Comparison of ENCODE assay signal across 9 mouse cellular contexts in the genomic region with DNA sequence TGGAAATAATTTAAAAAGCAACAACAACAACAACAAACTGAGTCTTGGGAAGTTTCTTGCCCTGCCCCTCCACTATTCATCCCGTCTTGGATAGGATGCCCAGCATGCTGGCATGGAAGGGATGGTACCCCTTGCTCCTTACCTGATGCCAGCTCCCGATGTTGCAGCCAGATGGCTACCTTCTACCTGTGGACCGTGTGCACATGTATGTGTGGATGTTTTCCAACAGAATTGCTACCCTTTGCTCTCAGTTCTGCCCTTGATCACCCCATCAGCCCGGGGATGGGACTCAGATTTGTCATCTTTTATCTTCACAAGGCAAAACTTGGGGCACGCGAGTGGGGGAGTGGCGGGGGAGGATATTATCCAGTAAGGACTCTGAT. TPM values are rescaled to one million over a fixed set of nuclear protein-coding genes. Genes with fewer than 3 reads are reported as not detected.
DNase-seq lines count a peak whose midpoint lies in the region; ATAC-seq and TF ChIP-seq lines count a peak whose summit lies in the region.
"Had no signal": no experiment of that assay in that cellular context is flagged by ENCODE, and none has a peak within 500 bp of the region (broad histone marks: within the 10 kb centered on the region; RNA-seq: fewer than 3 reads in every experiment).

No protein-coding gene starts in this region.

- H3K4me1 ChIP-seq in forebrain, embryonic 10.5 days: peaks cover 88% of the 10 kb centered on the region
- peaks cover 66% of the 10 kb centered on the region for H3K4me1 ChIP-seq in forebrain, embryonic 16.5 days (replicated peaks; ENCODE audit: control insufficient read depth, insufficient read depth, low read length)
- peaks cover 76% of the 10 kb centered on the region for H3K4me1 ChIP-seq in forebrain, embryonic 15.5 days
- H3K4me1 ChIP-seq in liver, embryonic 15.5 days (replicated peaks): peaks cover 78% of the 10 kb centered on the region

- peaks cover 77% of the 10 kb centered on the region for H3K79me2 ChIP-seq in C2C12 (ENCODE audit: control insufficient read depth, insufficient read depth)

- no peaks in the 10 kb centered on the region for H3K9me3 ChIP-seq in forebrain, embryonic 10.5 days
- H3K9me3 ChIP-seq in forebrain, embryonic 16.5 days (ENCODE audit: control insufficient read depth, low read length): no peaks in the 10 kb centered on the region
- H3K9me3 ChIP-seq in forebrain, embryonic 15.5 days: no peaks in the 10 kb centered on the region
- H3K9me3 ChIP-seq in liver, embryonic 15.5 days (replicated peaks): no peaks in the 10 kb centered on the region

- peaks cover 54% of the 10 kb centered on the region for H3K27me3 ChIP-seq in forebrain, embryonic 10.5 days (ENCODE audit: poor library complexity, severe bottlenecking)
- H3K27me3 ChIP-seq in forebrain, embryonic 16.5 days (replicated peaks; ENCODE audit: control insufficient read depth, insufficient read depth, low read length): peaks cover 9% of the 10 kb centered on the region; the same call in 1 of the 2 replicates
- no peaks in the 10 kb centered on the region for H3K27me3 ChIP-seq in C2C12 (ENCODE audit: control insufficient read depth, insufficient read depth, insufficient read length)
- H3K27me3 ChIP-seq in forebrain, embryonic 15.5 days: peaks cover 19% of the 10 kb centered on the region
- peaks cover 74% of the 10 kb centered on the region for H3K27me3 ChIP-seq in liver, embryonic 15.5 days

- DNase-seq in forebrain, embryonic 10.5 days (ENCODE audit: extremely low spot score, low spot score): no peak
- no peak for DNase-seq in thymus, adult 18-20 months
- no peak for DNase-seq in testis, postnatal 14 days (ENCODE audit: low spot score)

- no peak for TF ChIP-seq CTCF in C2C12 (IDR thresholded peaks at IDR 0.05; ENCODE audit: control insufficient read depth, insufficient read depth, insufficient read length)

- peaks cover 5% of the 10 kb centered on the region for H3K36me3 ChIP-seq in forebrain, embryonic 10.5 days (replicated peaks)
- H3K36me3 ChIP-seq in forebrain, embryonic 16.5 days (ENCODE audit: control insufficient read depth, insufficient read depth): no peaks in the 10 kb centered on the region
- H3K36me3 ChIP-seq in C2C12 (ENCODE audit: control insufficient read depth, insufficient read depth): no peaks in the 10 kb centered on the region
- H3K36me3 ChIP-seq in forebrain, embryonic 15.5 days: no peaks in the 10 kb centered on the region
- H3K36me3 ChIP-seq in liver, embryonic 15.5 days (replicated peaks): no peaks in the 10 kb centered on the region

- H3K9ac ChIP-seq in forebrain, embryonic 16.5 days (replicated peaks; ENCODE audit: low read depth, low read length): no peak overlapping the region
- no peak overlapping the region for H3K9ac ChIP-seq in forebrain, embryonic 15.5 days (replicated peaks)
- no peak overlapping the region for H3K9ac ChIP-seq in liver, embryonic 15.5 days

- no peak overlapping the region; the same call in 1 of the 2 replicates for H3K4me2 ChIP-seq in forebrain, embryonic 16.5 days (ENCODE audit: low read length)
- H3K4me2 ChIP-seq in forebrain, embryonic 15.5 days (replicated peaks): peak overlapping the region; percentile 99
- H3K4me2 ChIP-seq in liver, embryonic 15.5 days: peak overlapping the region; percentile 88

- peak overlapping the region; percentile 90 for H3K27ac ChIP-seq in forebrain, embryonic 10.5 days
- H3K27ac ChIP-seq in forebrain, embryonic 16.5 days (ENCODE audit: low read length): no peak overlapping the region
- H3K27ac ChIP-seq in forebrain, embryonic 15.5 days (replicated peaks): no peak overlapping the region
- H3K27ac ChIP-seq in liver, embryonic 15.5 days (replicated peaks): no peak overlapping the region

- H3ac ChIP-seq in C2C12 (ENCODE audit: control insufficient read depth, insufficient read length, low read depth): peak overlapping the region; percentile 75

- H3K79me3 ChIP-seq in C2C12 (ENCODE audit: low read depth): peaks cover 45% of the 10 kb centered on the region

- H3K4me3 ChIP-seq in forebrain, embryonic 10.5 days: peak overlapping the region; percentile 82
- no peak overlapping the region for H3K4me3 ChIP-seq in forebrain, embryonic 16.5 days (replicated peaks; ENCODE audit: low read length)
- H3K4me3 ChIP-seq in C2C12 (ENCODE audit: insufficient read depth, poor library complexity, severe bottlenecking): peak overlapping the region; percentile 77
- H3K4me3 ChIP-seq in forebrain, embryonic 15.5 days: 0 out of 2 replicates have a peak overlapping the region, but pooled peaks have one; percentile 63
- peak overlapping the region; percentile 63 for H3K4me3 ChIP-seq in liver, embryonic 15.5 days (replicated peaks)

- no peak for ATAC-seq in forebrain, embryonic 16.5 days
- no peak for ATAC-seq in forebrain, embryonic 15.5 days (replicated peaks)
- no peak for ATAC-seq in liver, embryonic 15.5 days (ENCODE audit: insufficient read depth)
- ATAC-seq in megakaryocyte progenitor cell, adult 5-6 weeks (replicated peaks; ENCODE audit: poor library complexity): no peak

- 47% methylated on average over 7 of the region's 7 CpGs for WGBS in forebrain, embryonic 10.5 days
- WGBS in forebrain, embryonic 16.5 days: 46% methylated on average over 7 of the region's 7 CpGs
- 51% methylated on average over 7 of the region's 7 CpGs for WGBS in forebrain, embryonic 15.5 days
- 41% methylated on average over 7 of the region's 7 CpGs for WGBS in liver, embryonic 15.5 days (ENCODE audit: insufficient replicate concordance)

TF ChIP-seq in C2C12, 6 proteins besides CTCF, POLR2A, EP300 and RAD21:
- TF ChIP-seq MYOD1 (IDR thresholded peaks at IDR 0.05; ENCODE audit: control insufficient read depth, insufficient read length, low read depth) (no peak), MAX (IDR thresholded peaks at IDR 0.05) (no peak), USF1 (IDR thresholded peaks at IDR 0.05; ENCODE audit: low read depth) (no peak)

RNA-seq across cellular contexts. Expression of a gene that starts 11.1 kb away (rescaled TPM):
- polyA plus RNA-seq in forebrain, embryonic 10.5 days (2016; fragmentation: Nextera tagmentation; extraction: Ambion mirVana): 16.9 and 19.3 TPM in 2 replicates
- polyA plus RNA-seq in forebrain, embryonic 16.5 days (2015; fragmentation: Nextera tagmentation; extraction: Ambion mirVana): 9.5 and 10.6 TPM in 2 replicates
- 31.9 TPM for polyA plus RNA-seq in C2C12 (2012; fragmentation: generic; extraction: Trizol)
- 9.2 and 9.9 TPM in 2 replicates for polyA plus RNA-seq in forebrain, embryonic 15.5 days (2015; fragmentation: Nextera tagmentation; extraction: Ambion mirVana)
- polyA plus RNA-seq in liver, embryonic 15.5 days (2015; fragmentation: Nextera tagmentation; extraction: Ambion mirVana): 4.4 and 4.5 TPM in 2 replicates
- total RNA-seq in megakaryocyte progenitor cell, adult 5-6 weeks (2015): 4.4 and 5.9 TPM in 2 replicates
- total RNA-seq in megakaryocyte progenitor cell, adult 5-6 weeks (2017): 1.6 and 2.2 TPM in 2 replicates

RNA-seq across cellular contexts. Expression of a gene that starts 31.1 kb away (rescaled TPM):
- 68.7 and 75.8 TPM in 2 replicates for polyA plus RNA-seq in forebrain, embryonic 10.5 days (2016; fragmentation: Nextera tagmentation; extraction: Ambion mirVana)
- polyA plus RNA-seq in forebrain, embryonic 16.5 days (2015; fragmentation: Nextera tagmentation; extraction: Ambion mirVana): 10.3 and 10.9 TPM in 2 replicates
- 24.1 TPM for polyA plus RNA-seq in C2C12 (2012; fragmentation: generic; extraction: Trizol)
- polyA plus RNA-seq in forebrain, embryonic 15.5 days (2015; fragmentation: Nextera tagmentation; extraction: Ambion mirVana): 11.2 and 12.1 TPM in 2 replicates
- 54.6 and 58.0 TPM in 2 replicates for polyA plus RNA-seq in liver, embryonic 15.5 days (2015; fragmentation: Nextera tagmentation; extraction: Ambion mirVana)
- 42.6 and 56.1 TPM in 2 replicates for total RNA-seq in megakaryocyte progenitor cell, adult 5-6 weeks (2015)
- total RNA-seq in megakaryocyte progenitor cell, adult 5-6 weeks (2017): 40.7 and 44.1 TPM in 2 replicates

RNA-seq across cellular contexts. Expression of a gene that starts 44.1 kb away (rescaled TPM):
- polyA plus RNA-seq in forebrain, embryonic 10.5 days (2016; fragmentation: Nextera tagmentation; extraction: Ambion mirVana): 0.20 and 0.24 TPM in 2 replicates
- polyA plus RNA-seq in forebrain, embryonic 16.5 days (2015; fragmentation: Nextera tagmentation; extraction: Ambion mirVana): 0.51 and 1.0 TPM in 2 replicates
- polyA plus RNA-seq in C2C12 (2012; fragmentation: generic; extraction: Trizol): not detected
- polyA plus RNA-seq in forebrain, embryonic 15.5 days (2015; fragmentation: Nextera tagmentation; extraction: Ambion mirVana): 0.62 and 0.84 TPM in 2 replicates
- polyA plus RNA-seq in liver, embryonic 15.5 days (2015; fragmentation: Nextera tagmentation; extraction: Ambion mirVana): not detected in 2 replicates
- total RNA-seq in megakaryocyte progenitor cell, adult 5-6 weeks (2015): not detected in 2 replicates
- not detected in 2 replicates for total RNA-seq in megakaryocyte progenitor cell, adult 5-6 weeks (2017)
- total RNA-seq: common myeloid progenitor, adult 5-6 weeks had no signal
